Mouse (Mus musculus) neural tube, embryonic 11.5 days (tissue): Measurements from ENCODE around the gene Creld2. TPM values are rescaled to one million over a fixed set of nuclear protein-coding genes. Genes with fewer than 3 reads are reported as not detected.
"Not testable (repeated sequence)": the region's sequence is repeated elsewhere in the genome, so short reads cannot be mapped to it uniquely, and the experiment has no call there.

Source experiments
- ATAC-seq: fragments of 200-750 bp; cut with Nextera tagmentation; 2 replicates; pipeline ENCODE4 v1.8.0; 2017; ENCODE audit warnings: moderate number of reproducible peaks, mild to moderate bottlenecking, moderate TSS enrichment, moderate library complexity; ENCODE audit not compliant: insufficient read depth, low FRiP score, low TSS enrichment
- DNase-seq: peaks from one replicate; pipeline ENCODE4 v3.0.0-alpha.2; 2015; ENCODE audit warnings: low spot score
- H3K27ac ChIP-seq: fragments of 300-500 bp; sonication (generic); 2 replicates; pipeline ENCODE4 v1.5.1; 2014; ENCODE audit warnings: low read depth, mild to moderate bottlenecking, low read length
- H3K27me3 ChIP-seq: fragments of 300-500 bp; sonication (generic); 2 replicates; pipeline ENCODE4 v1.6.1; 2014; ENCODE audit warnings: mild to moderate bottlenecking, low read length, mixed read lengths; ENCODE audit not compliant: control insufficient read depth, insufficient read depth
- H3K36me3 ChIP-seq: fragments of 300-500 bp; sonication (generic); 2 replicates; pipeline ENCODE4 v1.6.1; 2014; ENCODE audit warnings: mild to moderate bottlenecking, low read length, moderate library complexity, mixed read lengths; ENCODE audit not compliant: control insufficient read depth, insufficient read depth
- H3K4me1 ChIP-seq: fragments of 300-500 bp; sonication (generic); 2 replicates; pipeline ENCODE4 v1.6.1; 2014; ENCODE audit warnings: low read length, mixed read lengths; ENCODE audit not compliant: control insufficient read depth, insufficient read depth
- H3K4me2 ChIP-seq: fragments of 300-500 bp; sonication (generic); 2 replicates; pipeline ENCODE4 v1.6.1; 2014; ENCODE audit warnings: low read depth, mild to moderate bottlenecking, moderate library complexity
- H3K4me3 ChIP-seq: fragments of 300-500 bp; sonication (generic); 2 replicates; pipeline ENCODE4 v1.5.1; 2014; ENCODE audit warnings: low read depth, low read length
- H3K9ac ChIP-seq: fragments of 300-500 bp; sonication (generic); 2 replicates; pipeline ENCODE4 v1.6.1; 2014; ENCODE audit warnings: mild to moderate bottlenecking, low read length
- H3K9me3 ChIP-seq: fragments of 300-500 bp; sonication (generic); 2 replicates; pipeline ENCODE4 v1.6.1; 2016; ENCODE audit warnings: low read length; ENCODE audit not compliant: control insufficient read depth
- WGBS: fragments of 180-500 bp; shearing (Covaris S2); extraction: QIAGEN DNeasy Blood & Tissue Kit; methylation state at CpG from one replicate; pipeline ENCODE4 v1.1.7; 2014; 5-methylcytosine and 5-hydroxymethylcytosine counted together
- polyA plus RNA-seq: library from polyadenylated mRNA; unstranded; fragments of >200 nt; fragmentation: Nextera tagmentation; extraction: Ambion mirVana; gene quantifications from 2 replicates; pipeline ENCODE4 v1.2.1, GENCODE M21; 2014

Gene Creld2
- polyA plus RNA-seq, 1 experiment from 2014 or later = 96.4 TPM

- Histone ChIP-seq H3K27ac (no peak overlapping the region), H3K4me2 (no peak overlapping the region), H3K36me3 (peaks cover 10% of the 10 kb centered on the region), H3K4me3 (no peak overlapping the region), H3K9ac (no peak overlapping the region), H3K4me1 (no peaks in the 10 kb centered on the region), H3K9me3 (no peaks in the 10 kb centered on the region), H3K27me3 (no peaks in the 10 kb centered on the region)
- WGBS = 85% methylated on average over 8 of the region's 8 CpGs
- no peak for DNase-seq
- no peak for ATAC-seq
Measured at GRCm38 (mm10) chr15:88808121-88808520, 11.3 kb upstream of the Creld2 start.

- H3K4me3 ChIP-seq = no peak overlapping the region
- ATAC-seq (no peak), DNase-seq (no peak)
- 91% methylated on average over 2 of the region's 2 CpGs for WGBS
- no peaks in the 10 kb centered on the region for H3K27me3 ChIP-seq
- H3K36me3 ChIP-seq = peaks cover 7% of the 10 kb centered on the region
- no peak overlapping the region for H3K4me2 ChIP-seq
- H3K4me1 ChIP-seq = no peaks in the 10 kb centered on the region
- no peak overlapping the region for H3K9ac ChIP-seq
- H3K27ac ChIP-seq = no peak overlapping the region
- no peaks in the 10 kb centered on the region for H3K9me3 ChIP-seq
Measured at GRCm38 (mm10) chr15:88810369-88810768, 9.1 kb upstream of the Creld2 start.

DNA sequence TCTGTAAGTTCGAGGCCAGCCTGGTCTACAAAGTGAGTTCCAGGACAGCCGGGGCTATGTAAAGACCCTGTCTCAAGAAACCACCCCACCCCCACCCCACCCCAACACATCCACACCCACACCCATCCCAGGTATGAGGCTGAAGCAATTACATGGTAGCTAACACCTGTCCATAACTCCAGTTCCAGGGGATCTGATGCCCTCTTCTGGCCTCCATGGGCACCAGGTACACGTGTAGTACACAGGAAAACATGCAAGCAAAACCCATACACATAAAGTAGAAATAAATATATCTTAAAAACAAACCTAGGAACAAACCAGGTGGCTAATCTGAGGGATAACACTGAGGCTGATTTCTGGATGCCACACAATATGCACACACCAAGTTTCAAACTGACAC, 6.2 kb upstream of the Creld2 start:
- Histone ChIP-seq H3K9me3 (no peaks in the 10 kb centered on the region), H3K4me2 (no peak overlapping the region), H3K36me3 (peaks cover 2% of the 10 kb centered on the region), H3K27me3 (no peaks in the 10 kb centered on the region), H3K4me1 (no peaks in the 10 kb centered on the region; the same call in 1 of the 2 replicates), H3K4me3 (no peak overlapping the region), H3K27ac (no peak overlapping the region), H3K9ac (no peak overlapping the region)
- DNase-seq (no peak), ATAC-seq (no peak)
- whole genome bisulfite sequencing = 90% methylated on average over 3 of the region's 3 CpGs

- H3K36me3 ChIP-seq, H3K4me1 ChIP-seq, H3K27ac ChIP-seq, H3K9ac ChIP-seq, H3K9me3 ChIP-seq, DNase-seq, H3K4me2 ChIP-seq, H3K4me3 ChIP-seq, H3K27me3 ChIP-seq, ATAC-seq: not testable (repeated sequence)
- WGBS = 88% methylated on average over 2 of the region's 2 CpGs
Measured at GRCm38 (mm10) chr15:88813873-88814272, 5.6 kb upstream of the Creld2 start.

DNA sequence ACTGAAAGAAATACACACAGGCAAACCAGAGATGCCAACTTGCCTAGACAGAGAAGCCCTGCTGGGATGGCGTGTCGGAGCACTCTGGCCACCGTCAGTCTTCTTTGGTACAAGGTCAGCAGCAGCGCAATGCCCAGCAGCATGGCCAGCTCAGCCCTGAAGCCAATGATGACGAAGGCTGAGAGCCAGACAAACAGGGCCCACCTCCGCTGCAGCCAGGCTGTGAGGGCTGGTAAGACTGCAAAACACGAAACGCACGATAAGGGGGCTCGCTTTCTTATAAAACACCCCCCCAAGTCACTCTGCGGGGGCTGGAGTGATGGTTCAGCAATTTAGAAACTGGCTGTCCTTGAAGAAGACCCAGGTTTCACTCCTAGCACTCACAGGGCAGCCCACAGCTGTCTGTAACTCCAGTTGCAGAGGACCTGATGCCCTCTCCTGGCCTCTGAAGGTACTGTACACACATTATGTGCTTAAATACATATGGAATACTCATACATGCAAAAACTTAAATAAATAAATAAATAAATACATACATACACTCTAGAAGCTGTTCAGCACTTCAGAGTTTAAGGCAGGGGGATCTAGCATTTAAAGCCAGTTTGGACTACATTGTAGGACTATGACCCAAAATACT, 4.9 kb upstream of the Creld2 start:
- no peak overlapping the region for H3K4me3 ChIP-seq
- H3K4me2 ChIP-seq = no peak overlapping the region
- DNase-seq (no peak), ATAC-seq (no peak)
- H3K27ac ChIP-seq = no peak overlapping the region
- no peaks in the 10 kb centered on the region for H3K9me3 ChIP-seq
- no peaks in the 10 kb centered on the region for H3K27me3 ChIP-seq
- peaks cover 2% of the 10 kb centered on the region for H3K36me3 ChIP-seq
- peaks cover 3% of the 10 kb centered on the region; the same call in 1 of the 2 replicates for H3K4me1 ChIP-seq
- WGBS = 95% methylated on average over 11 of the region's 11 CpGs
- no peak overlapping the region for H3K9ac ChIP-seq

DNA sequence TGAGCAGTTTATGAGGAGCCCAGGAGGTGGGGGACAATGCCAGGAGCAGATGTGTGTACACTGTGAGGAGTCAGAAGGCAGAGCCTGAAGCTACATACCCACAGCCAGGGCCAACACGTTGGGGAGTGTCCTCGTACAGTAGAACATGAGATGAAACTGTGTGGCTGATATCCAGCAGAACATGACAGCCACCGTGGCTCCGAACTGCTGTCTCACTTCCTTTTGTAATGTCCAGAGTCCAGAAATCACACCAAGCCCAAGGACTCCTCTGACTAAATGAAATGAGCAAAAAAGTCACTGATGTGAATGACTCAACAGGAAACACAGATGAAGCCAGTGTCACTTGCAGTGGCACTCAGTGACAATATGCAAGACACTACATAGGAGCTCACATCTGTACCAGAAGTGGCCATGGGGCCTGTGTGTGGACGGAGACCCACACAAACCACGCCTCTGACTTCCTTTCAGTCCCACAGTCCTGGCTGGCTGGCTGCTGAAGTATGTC, 4.2 kb upstream of the Creld2 start:
- no peaks in the 10 kb centered on the region; the same call in none of the 2 replicates for H3K36me3 ChIP-seq
- H3K27me3 ChIP-seq = no peaks in the 10 kb centered on the region
- H3K9me3 ChIP-seq = no peaks in the 10 kb centered on the region
- H3K4me1 ChIP-seq = peaks cover 5% of the 10 kb centered on the region
- WGBS = 93% methylated on average over 6 of the region's 6 CpGs
- no peak overlapping the region for H3K4me3 ChIP-seq
- H3K9ac ChIP-seq = no peak overlapping the region
- DNase-seq = no peak
- ATAC-seq = no peak
- H3K27ac ChIP-seq = no peak overlapping the region
- H3K4me2 ChIP-seq = no peak overlapping the region

GRCm38 (mm10) chr15:88819906-88820303, 459 bp downstream of the Creld2 start:
- Histone ChIP-seq H3K36me3 (peaks cover 12% of the 10 kb centered on the region), H3K9me3 (no peaks in the 10 kb centered on the region), H3K9ac (peak overlapping the region; percentile 84), H3K4me1 (peaks cover 14% of the 10 kb centered on the region), H3K27me3 (no peaks in the 10 kb centered on the region), H3K4me3 (peak overlapping the region; percentile 84), H3K27ac (0 out of 2 replicates have a peak overlapping the region, but pooled peaks have one; percentile 34), H3K4me2 (peak overlapping the region; percentile 60)
- ATAC-seq = 0 out of 2 replicates have a peak, but pooled peaks have one; percentile 1
- DNase-seq = no peak
- 1% methylated on average over 23 of the region's 23 CpGs for WGBS

GRCm38 (mm10) chr15:88821403-88821802, 2.0 kb downstream of the Creld2 start:
- H3K27ac ChIP-seq = no peak overlapping the region
- peaks cover 16% of the 10 kb centered on the region for H3K36me3 ChIP-seq
- H3K9me3 ChIP-seq = no peaks in the 10 kb centered on the region
- peaks cover 14% of the 10 kb centered on the region for H3K4me1 ChIP-seq
- H3K4me3 ChIP-seq = no peak overlapping the region
- WGBS = 82% methylated on average over 7 of the region's 7 CpGs
- DNase-seq (no peak), ATAC-seq (no peak)
- H3K4me2 ChIP-seq = no peak overlapping the region
- no peaks in the 10 kb centered on the region for H3K27me3 ChIP-seq
- no peak overlapping the region for H3K9ac ChIP-seq

- no peak for DNase-seq
- no peak for ATAC-seq
- Histone ChIP-seq H3K4me3 (no peak overlapping the region), H3K9me3 (no peaks in the 10 kb centered on the region), H3K4me2 (no peak overlapping the region), H3K27ac (no peak overlapping the region), H3K27me3 (no peaks in the 10 kb centered on the region), H3K36me3 (peaks cover 16% of the 10 kb centered on the region), H3K9ac (no peak overlapping the region), H3K4me1 (peaks cover 14% of the 10 kb centered on the region)
- WGBS = 94% methylated on average over 7 of the region's 7 CpGs
Measured at GRCm38 (mm10) chr15:88822513-88822912, 3.1 kb downstream of the Creld2 start.
